Mouse (Mus musculus): ENCODE measurements around the gene Fign. TPM values are rescaled to one million over a fixed set of nuclear protein-coding genes. Genes with fewer than 3 reads are reported as not detected.

Gene Fign
- polyA plus RNA-seq, 1 experiment, result 3.6 TPM

- H3K4me3 ChIP-seq (replicated peaks; ENCODE audit: extremely low read depth, low read depth, low read length), result no peak overlapping the region
- TF ChIP-seq CTCF (IDR thresholded peaks at IDR 0.05; ENCODE audit: insufficient read depth, low read length) (no peak), POLR2A (IDR thresholded peaks at IDR 0.05; ENCODE audit: borderline replicate concordance, extremely low read depth, low read depth, low read length) (no peak)
- WGBS, result 78% methylated on average over 10 of the region's 10 CpGs
- H3K4me1 ChIP-seq (ENCODE audit: control insufficient read depth, insufficient read depth, low read length), result no peaks in the 10 kb centered on the region
- DNase-seq, result no peak
Measured at GRCm38 (mm10) chr2:64069950-64070695, 27.7 kb downstream of the Fign start.

GRCm38 (mm10) chr2:64065511-64065910 lies 32.3 kb downstream of the Fign start:
- no peak for DNase-seq
- 89% methylated on average over 4 of the region's 4 CpGs for WGBS
- TF ChIP-seq CTCF (IDR thresholded peaks at IDR 0.05; ENCODE audit: insufficient read depth, low read length) (no peak), POLR2A (IDR thresholded peaks at IDR 0.05; ENCODE audit: borderline replicate concordance, extremely low read depth, low read depth, low read length) (no peak)
- no peaks in the 10 kb centered on the region; the same call in 1 of the 2 replicates for H3K4me1 ChIP-seq (ENCODE audit: control insufficient read depth, insufficient read depth, low read length)
- no peak overlapping the region for H3K4me3 ChIP-seq (replicated peaks; ENCODE audit: extremely low read depth, low read depth, low read length)

DNA sequence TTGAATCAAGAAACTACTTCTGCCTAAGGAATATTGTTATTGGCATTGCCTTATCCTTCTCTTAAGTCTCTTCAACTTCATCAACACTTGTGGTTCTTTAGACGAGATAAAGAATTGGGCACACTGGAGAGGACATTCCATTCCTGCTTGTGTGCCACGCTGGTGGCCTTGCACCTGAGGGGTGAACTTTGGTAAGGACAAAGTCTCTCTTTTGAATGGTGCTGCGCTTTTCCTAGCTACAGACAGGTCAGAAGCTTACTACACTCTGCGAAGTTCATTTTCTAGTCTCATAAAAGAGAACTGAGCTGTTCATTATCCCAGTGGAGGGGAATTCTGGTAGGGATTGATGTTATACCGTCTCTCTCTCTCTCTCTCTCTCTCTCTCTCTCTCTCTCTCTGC lies 38.4 kb downstream of the Fign start:
- H3K4me3 ChIP-seq (replicated peaks; ENCODE audit: extremely low read depth, low read depth, low read length), result no peak overlapping the region
- TF ChIP-seq POLR2A (IDR thresholded peaks at IDR 0.05; ENCODE audit: borderline replicate concordance, extremely low read depth, low read depth, low read length) (no peak), CTCF (IDR thresholded peaks at IDR 0.05; ENCODE audit: insufficient read depth, low read length) (no peak)
- 71% methylated on average over 5 of the region's 5 CpGs for WGBS
- no peak for DNase-seq
- no peaks in the 10 kb centered on the region; the same call in none of the 2 replicates for H3K4me1 ChIP-seq (ENCODE audit: control insufficient read depth, insufficient read depth, low read length)

GRCm38 (mm10) chr2:64048142-64048541 lies 49.7 kb downstream of the Fign start:
- TF ChIP-seq CTCF (IDR thresholded peaks at IDR 0.05; ENCODE audit: insufficient read depth, low read length), result no peak
- TF ChIP-seq POLR2A (IDR thresholded peaks at IDR 0.05; ENCODE audit: borderline replicate concordance, extremely low read depth, low read depth, low read length), result no peak
- WGBS, result 61% methylated on average over 2 of the region's 2 CpGs
- DNase-seq, result no peak
- Histone ChIP-seq H3K4me1 (ENCODE audit: control insufficient read depth, insufficient read depth, low read length) (no peaks in the 10 kb centered on the region), H3K4me3 (replicated peaks; ENCODE audit: extremely low read depth, low read depth, low read length) (no peak overlapping the region)

DNA sequence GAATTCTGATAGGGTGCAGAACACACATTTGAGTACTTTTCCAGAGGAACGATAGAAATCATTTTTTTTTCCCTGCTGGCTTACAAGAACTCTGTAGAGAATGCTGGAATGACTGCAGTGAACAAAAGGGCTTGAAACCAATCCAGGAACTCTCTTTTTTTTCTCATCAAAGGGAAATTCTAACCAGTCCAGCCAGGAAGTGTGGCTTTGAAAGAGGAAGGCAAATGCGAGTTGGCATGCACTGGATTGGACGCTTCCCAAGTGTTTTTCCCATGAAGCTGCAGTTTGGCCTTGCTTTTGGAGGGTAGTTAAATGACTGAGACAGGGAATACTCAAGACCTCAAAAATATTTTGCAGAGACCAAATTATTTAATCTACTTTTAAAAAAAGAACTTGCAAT lies 54.7 kb downstream of the Fign start:
- no peak for TF ChIP-seq POLR2A (IDR thresholded peaks at IDR 0.05; ENCODE audit: borderline replicate concordance, extremely low read depth, low read depth, low read length)
- no peak for TF ChIP-seq CTCF (IDR thresholded peaks at IDR 0.05; ENCODE audit: insufficient read depth, low read length)
- 6% methylated on average over 3 of the region's 3 CpGs for WGBS

GRCm38 (mm10) chr2:64035393-64035792 lies 62.4 kb downstream of the Fign start:
- 58% methylated on average over 3 of the region's 3 CpGs for WGBS
- TF ChIP-seq POLR2A (IDR thresholded peaks at IDR 0.05; ENCODE audit: borderline replicate concordance, extremely low read depth, low read depth, low read length) (no peak), CTCF (IDR thresholded peaks at IDR 0.05; ENCODE audit: insufficient read depth, low read length) (no peak)
- no peak for DNase-seq
- no peak overlapping the region for H3K4me3 ChIP-seq (replicated peaks; ENCODE audit: extremely low read depth, low read depth, low read length)
- no peaks in the 10 kb centered on the region; the same call in 1 of the 2 replicates for H3K4me1 ChIP-seq (ENCODE audit: control insufficient read depth, insufficient read depth, low read length)

More for the DNA sequence above, 54.7 kb downstream of the Fign start:
- Histone ChIP-seq H3K4me3 (replicated peaks; ENCODE audit: extremely low read depth, low read depth, low read length) (no peak overlapping the region), H3K4me1 (ENCODE audit: control insufficient read depth, insufficient read depth, low read length) (no peaks in the 10 kb centered on the region; the same call in 1 of the 2 replicates)
- DNase-seq, result no peak

- WGBS, result 71% methylated on average over 3 of the region's 3 CpGs
- no peak for DNase-seq
- TF ChIP-seq CTCF (IDR thresholded peaks at IDR 0.05; ENCODE audit: insufficient read depth, low read length), result no peak
- no peak for TF ChIP-seq POLR2A (IDR thresholded peaks at IDR 0.05; ENCODE audit: borderline replicate concordance, extremely low read depth, low read depth, low read length)
- peaks cover 2% of the 10 kb centered on the region; the same call in 1 of the 2 replicates for H3K4me1 ChIP-seq (ENCODE audit: control insufficient read depth, insufficient read depth, low read length)
- no peak overlapping the region for H3K4me3 ChIP-seq (replicated peaks; ENCODE audit: extremely low read depth, low read depth, low read length)
Measured at GRCm38 (mm10) chr2:64033871-64034270, 64.0 kb downstream of the Fign start.

GRCm38 (mm10) chr2:64025961-64026360 lies 71.9 kb downstream of the Fign start:
- no peak for DNase-seq
- 67% methylated on average over 4 of the region's 4 CpGs for WGBS
- 0 out of 2 replicates have a peak, but pooled peaks cover 2% of the 10 kb centered on the region for H3K4me1 ChIP-seq (ENCODE audit: control insufficient read depth, insufficient read depth, low read length)
- H3K4me3 ChIP-seq (replicated peaks; ENCODE audit: extremely low read depth, low read depth, low read length), result no peak overlapping the region
- TF ChIP-seq POLR2A (IDR thresholded peaks at IDR 0.05; ENCODE audit: borderline replicate concordance, extremely low read depth, low read depth, low read length) (no peak), CTCF (IDR thresholded peaks at IDR 0.05; ENCODE audit: insufficient read depth, low read length) (no peak)

DNA sequence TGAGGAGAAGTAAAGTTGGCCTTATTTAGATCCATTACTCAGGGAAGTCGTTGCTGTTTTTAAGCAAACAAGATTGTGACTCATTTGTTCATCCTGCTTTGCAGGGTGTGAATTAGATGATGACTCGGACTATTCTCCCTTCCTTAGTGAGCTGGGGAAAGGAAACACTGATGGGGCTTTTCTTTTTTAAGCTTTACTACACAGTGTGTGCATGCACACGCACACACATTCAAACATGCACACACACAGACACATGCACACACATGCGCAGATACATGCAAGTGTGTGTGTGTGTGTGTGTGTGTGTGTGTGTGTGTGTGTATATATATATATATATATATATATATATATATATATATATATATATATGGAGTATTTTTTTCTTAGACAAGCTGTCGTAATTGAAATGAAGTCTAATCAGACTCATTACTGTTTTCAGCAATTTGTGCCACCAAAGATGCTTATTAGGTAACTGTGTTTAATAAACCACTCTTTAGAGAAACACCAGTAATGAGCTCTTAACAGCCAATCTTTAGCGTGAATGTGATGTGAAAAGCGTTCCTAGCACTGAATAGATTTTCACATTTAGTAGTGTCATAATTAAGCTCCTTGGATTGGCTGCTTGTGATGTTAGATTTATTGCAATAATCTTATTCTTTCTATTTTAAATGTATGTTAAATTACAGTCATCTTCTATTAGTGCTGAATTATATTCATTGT lies 103.4 kb downstream of the Fign start:
- H3K4me1 ChIP-seq (ENCODE audit: control insufficient read depth, insufficient read depth, low read length), result no peaks in the 10 kb centered on the region
- 74% methylated on average over 7 of the region's 7 CpGs for WGBS
- no peak overlapping the region for H3K4me3 ChIP-seq (replicated peaks; ENCODE audit: extremely low read depth, low read depth, low read length)
- TF ChIP-seq CTCF (IDR thresholded peaks at IDR 0.05; ENCODE audit: insufficient read depth, low read length) (no peak), POLR2A (IDR thresholded peaks at IDR 0.05; ENCODE audit: borderline replicate concordance, extremely low read depth, low read depth, low read length) (no peak)
- DNase-seq, result no peak
